Mouse (Mus musculus) urinary bladder, postnatal 36 days (tissue): ENCODE results near the gene Gjb5.

Experiments
- DNase-seq, 2 experiments: peaks; one replicate each; pipeline ENCODE4 v3.0.0; 2022; ENCODE audit warnings: low spot score in 2 of 2, mixed read lengths in 1 of 2

The Gjb5 gene

DNA sequence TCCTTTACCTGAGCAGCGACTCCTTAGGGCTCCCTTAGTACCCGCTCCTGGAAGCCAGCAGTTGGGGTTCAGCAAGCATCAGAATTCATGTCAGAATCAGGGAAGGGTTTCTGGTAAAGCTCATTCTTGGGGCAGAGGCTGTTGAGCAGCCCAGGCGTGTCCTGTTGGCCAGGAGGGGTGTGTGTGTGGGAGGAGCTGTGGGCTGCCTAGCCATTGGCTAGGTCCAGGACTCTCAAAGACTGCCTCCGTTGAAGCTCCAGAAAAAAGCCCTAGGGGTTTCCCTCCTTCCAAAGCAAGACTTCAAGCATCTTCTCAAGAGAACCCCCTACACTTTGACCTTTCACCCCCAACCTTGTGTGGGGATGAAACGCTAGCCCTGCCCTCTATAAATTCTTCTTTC is at the start of gene Gjb5:
Gene Gjb5 (minus strand): TSS at position 164 of the 400 bp plus-strand sequence.
- DNase-seq: peak in 1 of 2 experiments; percentile 48

GRCm38 (mm10) chr4:127402614-127403013 is 44.6 kb upstream of the Gjb5 start:
- DNase-seq: no peak

DNA sequence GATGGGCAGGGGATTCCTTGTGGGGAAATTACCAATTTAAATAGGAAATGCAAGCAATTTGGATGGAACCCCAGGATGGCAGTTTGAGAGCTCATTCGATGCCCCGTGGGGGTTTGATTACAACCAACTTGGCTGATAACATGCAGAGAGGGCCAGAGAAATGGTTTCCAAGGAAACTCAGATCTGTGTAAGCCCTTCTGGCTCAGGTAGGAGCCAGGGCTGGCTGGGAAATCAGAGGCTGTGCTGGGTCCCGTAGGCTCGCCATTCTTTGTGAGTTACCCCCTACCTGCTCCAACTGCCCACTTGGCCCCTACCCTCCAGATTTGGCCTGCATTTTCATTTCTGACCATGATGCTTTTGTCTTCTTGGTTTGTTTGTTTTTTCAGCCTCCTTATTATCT is 44.2 kb upstream of the Gjb5 start:
- DNase-seq: no peak

DNA sequence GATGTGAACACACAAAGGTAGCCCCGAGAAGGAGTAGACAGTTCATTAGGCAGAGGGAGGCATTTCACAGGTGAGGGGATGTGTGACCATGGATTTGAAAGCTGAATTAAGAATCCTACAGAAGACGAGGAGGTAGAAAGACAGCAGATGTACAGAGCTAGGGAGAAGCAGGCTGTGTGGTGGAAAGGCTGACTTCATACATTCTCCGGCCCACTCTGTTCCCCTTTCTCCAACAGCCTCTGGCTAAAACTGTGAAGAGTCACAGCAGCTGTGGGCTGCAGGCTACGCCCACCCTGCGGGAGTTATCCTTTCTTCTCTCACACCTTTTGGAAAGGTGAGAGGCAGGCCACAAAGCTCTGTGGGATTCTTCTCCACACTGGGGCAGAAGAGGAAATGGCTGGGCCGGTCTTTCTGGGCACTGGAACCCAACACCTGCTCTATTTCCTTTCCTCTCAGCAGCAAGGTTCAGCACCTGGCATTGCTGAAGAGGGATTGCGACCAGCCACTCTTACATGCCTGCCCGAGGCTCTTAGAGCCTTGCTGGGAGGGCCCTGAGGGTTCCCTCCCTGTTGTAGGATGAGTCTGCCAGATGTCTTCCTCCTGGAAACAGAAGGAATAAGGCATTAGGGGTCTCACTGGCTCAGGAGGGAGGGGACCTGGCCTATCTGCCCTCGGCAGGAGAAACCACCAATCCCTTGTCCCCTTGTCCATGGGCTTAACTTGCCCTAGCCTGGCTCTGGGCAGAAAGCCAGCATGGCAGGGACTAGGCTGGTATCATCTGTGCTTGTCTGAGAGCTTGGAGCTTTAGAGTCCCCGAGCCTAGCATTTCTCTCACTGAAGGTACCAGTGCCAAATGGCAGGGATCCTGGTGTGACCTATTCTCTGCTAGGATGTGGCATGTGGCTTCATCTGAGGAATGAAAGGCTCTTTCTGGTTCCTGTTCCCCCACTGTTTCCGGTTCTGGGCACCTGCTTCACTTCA is 42.5 kb upstream of the Gjb5 start:
- no peak for DNase-seq

GRCm38 (mm10) chr4:127395591-127395990 is 37.6 kb upstream of the Gjb5 start:
- DNase-seq: no peak

DNA sequence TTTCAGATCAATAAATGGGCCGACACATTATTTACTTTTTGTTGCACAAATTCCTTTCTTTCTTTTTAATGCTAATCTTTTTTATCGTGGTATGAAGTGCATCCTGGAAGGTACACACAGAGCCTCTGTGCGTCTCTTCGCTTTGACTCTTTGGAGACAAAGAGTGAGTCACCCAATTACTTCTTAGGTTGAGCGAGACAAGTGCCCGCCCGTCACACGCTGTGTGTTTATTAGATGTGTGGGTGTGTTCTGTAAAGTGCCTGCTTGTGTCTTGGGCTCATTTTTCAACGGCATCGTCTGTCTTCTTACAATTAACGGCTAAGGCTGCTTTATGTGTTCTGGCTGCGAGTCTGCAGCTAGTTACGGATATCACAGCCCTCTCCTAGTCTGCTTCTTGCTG is 31.7 kb upstream of the Gjb5 start:
- DNase-seq: no peak

GRCm38 (mm10) chr4:127377344-127377743 is 19.4 kb upstream of the Gjb5 start:
- DNase-seq: no peak

GRCm38 (mm10) chr4:127375541-127376177 is 17.7 kb upstream of the Gjb5 start:
- DNase-seq: no peak

GRCm38 (mm10) chr4:127374645-127375044 is 16.7 kb upstream of the Gjb5 start:
- DNase-seq: no peak

- DNase-seq: no peak
These were observed 15.5 kb upstream of the Gjb5 start for GRCm38 (mm10) chr4:127373491-127373890.

- peak in 1 of 2 experiments; percentile 41 for DNase-seq
These were observed 13.6 kb upstream of the Gjb5 start for GRCm38 (mm10) chr4:127371546-127371945.

DNA sequence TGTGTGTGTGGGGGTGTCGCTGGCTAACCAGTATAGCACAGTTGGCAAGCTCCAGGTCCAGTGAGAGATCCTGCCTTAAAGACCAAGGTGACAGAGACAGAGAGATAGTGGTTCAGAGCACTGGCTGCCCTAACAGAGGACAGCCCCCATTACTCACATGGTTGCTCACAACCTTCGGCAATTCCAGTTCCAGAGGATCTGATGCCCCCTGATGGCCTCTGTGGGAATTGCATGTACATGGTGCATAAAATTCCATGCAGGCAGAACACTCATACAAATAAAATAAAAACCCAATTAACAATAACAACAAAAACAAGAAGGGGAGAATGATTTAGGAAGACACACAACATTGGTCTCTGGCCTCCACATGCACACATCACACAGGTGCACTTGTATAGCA is 12.5 kb upstream of the Gjb5 start:
- DNase-seq: no peak

GRCm38 (mm10) chr4:127368379-127368973 is 10.5 kb upstream of the Gjb5 start:
- DNase-seq: peak; percentile 47 to 65

GRCm38 (mm10) chr4:127365834-127366233 is 7.9 kb upstream of the Gjb5 start:
- DNase-seq: no peak

DNA sequence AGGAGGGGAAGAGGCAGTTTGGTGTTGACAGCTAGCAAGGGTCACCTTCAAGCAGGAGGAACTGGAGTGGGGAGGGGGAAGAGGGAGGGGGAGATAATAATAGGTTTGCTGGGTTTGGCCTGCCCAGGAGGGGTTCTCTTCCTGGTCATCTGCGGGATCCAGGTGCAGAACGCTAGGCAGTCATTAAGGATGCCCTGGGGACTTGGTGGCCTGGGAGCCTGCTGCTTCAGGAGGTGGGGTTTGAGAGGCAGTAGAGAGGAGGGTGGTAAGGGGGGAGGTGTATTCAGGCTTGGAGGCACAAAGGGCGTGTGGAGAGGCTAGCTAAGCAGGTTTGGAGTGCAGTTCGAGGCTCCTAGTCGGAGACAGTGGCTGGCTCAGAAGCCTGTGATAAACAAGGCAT is 7.5 kb upstream of the Gjb5 start:
- no peak for DNase-seq

- no peak for DNase-seq
These were observed 6.5 kb upstream of the Gjb5 start for GRCm38 (mm10) chr4:127364431-127364830.

DNA sequence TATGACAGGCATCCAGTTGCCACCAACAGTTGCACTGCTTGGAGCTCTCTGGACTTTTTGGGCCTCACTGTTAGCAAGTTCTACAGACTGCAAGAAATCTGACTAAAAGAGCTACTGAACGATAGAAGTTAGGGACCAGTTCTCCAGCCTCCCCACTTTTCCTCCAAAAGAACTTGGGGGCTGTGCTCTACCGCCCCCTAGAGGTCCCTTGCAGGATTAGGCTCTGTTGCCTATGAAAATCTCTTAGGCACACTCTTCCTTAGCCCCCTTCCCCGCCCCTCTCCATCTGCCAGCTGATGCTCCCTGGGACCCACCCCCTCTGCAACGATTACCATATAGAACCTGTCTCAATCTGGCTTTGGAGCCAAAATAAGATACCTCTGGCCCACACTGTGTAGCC is 5.3 kb upstream of the Gjb5 start:
- no peak for DNase-seq

DNA sequence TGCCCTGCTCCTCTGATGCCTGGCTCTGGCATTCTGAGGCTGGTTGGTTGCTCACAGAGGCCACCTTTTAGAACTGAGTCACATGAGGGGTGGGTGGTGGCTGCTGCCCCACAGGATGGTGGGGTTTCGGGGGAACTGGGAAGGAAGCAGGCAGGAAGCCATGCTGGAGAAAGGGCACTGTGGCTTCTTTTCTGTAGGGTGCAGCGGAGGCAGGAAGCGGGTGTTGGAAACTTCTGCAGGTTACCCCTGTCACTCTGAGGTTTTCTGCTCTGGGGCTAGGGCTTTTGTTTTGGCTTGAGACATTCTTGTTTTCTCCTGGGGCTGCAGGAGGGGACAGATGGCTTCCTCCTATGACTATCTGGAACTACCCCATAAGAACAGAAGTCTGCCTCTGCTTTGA is 4.5 kb upstream of the Gjb5 start:
- no peak for DNase-seq

GRCm38 (mm10) chr4:127354506-127355485 is 3.2 kb downstream of the Gjb5 start:
- DNase-seq: no peak

DNA sequence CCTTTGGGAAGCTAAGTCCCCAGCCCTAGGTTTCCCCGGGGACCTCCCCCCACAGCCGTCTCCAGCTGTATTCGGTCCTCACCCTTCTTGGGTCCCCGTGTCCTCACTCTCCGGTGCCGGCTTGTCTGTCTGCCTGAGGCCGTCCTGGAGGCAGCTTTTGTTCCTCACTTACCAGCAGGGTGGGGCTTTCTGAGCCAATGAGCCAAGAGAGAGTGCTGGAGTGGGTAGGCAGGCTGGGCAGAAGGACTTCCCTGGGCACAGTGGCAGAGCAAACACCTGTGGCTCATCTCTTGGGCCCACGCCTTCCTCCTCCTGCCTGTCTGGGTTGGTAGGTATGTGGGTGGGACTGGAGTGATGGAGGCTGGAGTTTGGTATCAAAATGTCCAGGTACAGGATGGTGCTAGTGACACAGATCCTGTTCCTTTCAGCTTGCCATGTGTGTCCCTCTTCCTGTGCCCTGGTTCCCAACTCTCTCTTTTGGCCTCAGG is 4.0 kb downstream of the Gjb5 start, which contains the start of gene Gjb4:
Gene Gjb4 (minus strand): TSS at position 131 of the 488 bp plus-strand sequence.
- DNase-seq: no peak

DNA sequence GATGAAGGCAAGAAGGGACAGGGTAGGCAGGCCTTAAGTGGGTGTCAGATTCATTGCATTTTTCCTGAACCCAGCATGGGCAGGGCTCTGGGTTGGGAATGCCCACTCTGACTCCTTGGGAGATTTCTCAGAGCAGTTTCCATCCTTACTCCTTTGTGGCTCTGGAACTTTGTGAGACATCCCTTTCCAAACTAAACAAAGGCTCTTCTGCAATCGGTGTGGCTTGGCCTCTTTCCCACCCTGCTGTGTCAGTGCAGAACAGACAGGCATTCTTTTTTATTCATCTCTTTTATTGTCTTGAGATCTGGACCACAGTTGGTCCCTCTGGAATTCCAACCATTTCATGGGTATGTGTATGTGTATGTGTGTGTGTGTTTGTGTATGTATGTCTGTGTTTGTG is 5.4 kb downstream of the Gjb5 start:
- DNase-seq: no peak
